Mouse (Mus musculus) MEL (cell line): Measurements from ENCODE around the gene Gfm1. TPM values are rescaled to one million over a fixed set of nuclear protein-coding genes. Genes with fewer than 3 reads are reported as not detected.

Source experiments
- DNase-seq: peaks from one replicate; pipeline ENCODE4 v3.0.0; 2011; ENCODE audit warnings: low read depth, low spot score
- H3K27ac ChIP-seq: 2 replicates; pipeline ENCODE4 v1.5.1; 2012; ENCODE audit warnings: low read depth, mild to moderate bottlenecking, control low read depth, low read length, moderate library complexity; ENCODE audit not compliant: control insufficient read depth
- H3K27me3 ChIP-seq, 2 experiments: fragments of 150-350 bp in 1 of 2; sonication (generic) in 1 of 2; 2 replicates each; pipeline ENCODE4 v1.6.1; 2012; ENCODE audit warnings: low read length in 2 of 2, mild to moderate bottlenecking in 2 of 2, improper control_type of control experiment in 1 of 2, moderate library complexity in 1 of 2; ENCODE audit not compliant: insufficient read depth in 2 of 2, control insufficient read depth in 1 of 2
- H3K36me3 ChIP-seq, 2 experiments: 2 replicates each; pipeline ENCODE4 v1.6.1; 2012 to 2014; ENCODE audit warnings: low read length in 2 of 2, improper control_type of control experiment in 1 of 2, inconsistent platforms in 1 of 2, mild to moderate bottlenecking in 1 of 2; ENCODE audit not compliant: insufficient read depth in 2 of 2, control insufficient read depth in 1 of 2
- H3K4me1 ChIP-seq, 2 experiments: fragments of 150-350 bp in 1 of 2; sonication (generic) in 1 of 2; 2 replicates each; pipeline ENCODE4 v1.6.1; 2012; ENCODE audit warnings: low read length in 2 of 2, improper control_type of control experiment in 1 of 2, mild to moderate bottlenecking in 1 of 2; ENCODE audit not compliant: insufficient read depth in 2 of 2, control insufficient read depth in 1 of 2
- H3K4me3 ChIP-seq, 2 experiments: fragments of 150-350 bp in 1 of 2; sonication (generic) in 1 of 2; 2 replicates each; pipeline ENCODE4 v1.5.1; 2012; ENCODE audit warnings: low read depth in 2 of 2, low read length in 2 of 2, mild to moderate bottlenecking in 2 of 2, moderate library complexity in 2 of 2, control low read depth in 1 of 2, improper control_type of control experiment in 1 of 2; ENCODE audit not compliant: control insufficient read depth in 1 of 2, insufficient read depth in 1 of 2
- H3K79me2 ChIP-seq: 2 replicates; pipeline ENCODE4 v1.6.1; 2012; ENCODE audit warnings: mild to moderate bottlenecking, low read length, moderate library complexity; ENCODE audit not compliant: control insufficient read depth, poor library complexity, insufficient read depth
- H3K9ac ChIP-seq: 2 replicates; pipeline ENCODE4 v1.6.1; 2012; ENCODE audit warnings: low read depth, mild to moderate bottlenecking, control low read depth, low read length, moderate library complexity; ENCODE audit not compliant: control insufficient read depth, poor library complexity, severe bottlenecking
- H3K9me3 ChIP-seq: fragments of 150-350 bp; sonication (generic); replicated peaks from 2 replicates; pipeline ENCODE4 v1.6.1; 2012; ENCODE audit warnings: mild to moderate bottlenecking, low read length, improper control_type of control experiment, moderate library complexity; ENCODE audit not compliant: insufficient read depth
- CHD2 ChIP-seq: IDR thresholded peaks from 2 replicates; pipeline ENCODE4 v1.6.1; 2011; ENCODE audit warnings: low read length, improper control_type of control experiment
- CTCF ChIP-seq, 3 experiments: IDR thresholded peaks in 2 of 3; conservative IDR thresholded peaks in 1 of 3; 2 replicates each; pipeline ENCODE4 v1.5.1; 2011 to 2012; ENCODE audit warnings: low read length in 3 of 3, low read depth in 2 of 3, mild to moderate bottlenecking in 2 of 3, improper control_type of control experiment in 1 of 3, inconsistent platforms in 1 of 3, mixed read lengths in 1 of 3, moderate library complexity in 1 of 3; ENCODE audit not compliant: control insufficient read depth in 1 of 3, insufficient read depth in 1 of 3, poor library complexity in 1 of 3, severe bottlenecking in 1 of 3
- E2F4 ChIP-seq: IDR thresholded peaks from 2 replicates; pipeline ENCODE4 v1.6.1; 2011; ENCODE audit warnings: low read depth, low read length, improper control_type of control experiment, borderline replicate concordance
- GABPA ChIP-seq: IDR thresholded peaks from 2 replicates; pipeline ENCODE4 v1.6.1; 2012; ENCODE audit warnings: low read depth, mild to moderate bottlenecking, inconsistent platforms, low read length, improper control_type of control experiment, moderate library complexity
- GATA1 ChIP-seq: IDR thresholded peaks from 2 replicates; pipeline ENCODE4 v1.6.1; 2011; ENCODE audit warnings: low read depth, low read length, improper control_type of control experiment
- JUND ChIP-seq: IDR thresholded peaks from 2 replicates; pipeline ENCODE4 v1.6.1; 2011; ENCODE audit warnings: low read depth, mild to moderate bottlenecking, improper control_type of control experiment, low read length
- KAT2A ChIP-seq: conservative IDR thresholded peaks from 2 replicates; pipeline ENCODE4 v1.6.1; 2012; ENCODE audit warnings: low read depth, low read length, improper control_type of control experiment, inconsistent platforms
- MAFK ChIP-seq: IDR thresholded peaks from 2 replicates; pipeline ENCODE4 v1.6.1; 2011; ENCODE audit warnings: low read depth, mild to moderate bottlenecking, low read length, improper control_type of control experiment, borderline replicate concordance
- MAX ChIP-seq: IDR thresholded peaks from 2 replicates; pipeline ENCODE4 v1.6.1; 2011; ENCODE audit warnings: low read length, improper control_type of control experiment
- MAZ ChIP-seq: IDR thresholded peaks from 2 replicates; pipeline ENCODE4 v1.6.1; 2012; ENCODE audit warnings: low read depth, mild to moderate bottlenecking, inconsistent platforms, low read length, improper control_type of control experiment
- MEF2A ChIP-seq: IDR thresholded peaks from 2 replicates; pipeline ENCODE4 v1.6.1; 2014; ENCODE audit warnings: low read depth, mild to moderate bottlenecking, inconsistent platforms, low read length, improper control_type of control experiment; ENCODE audit not compliant: poor library complexity, insufficient replicate concordance, severe bottlenecking; ENCODE audit errors: extremely low read depth
- MYC ChIP-seq: IDR thresholded peaks from 2 replicates; pipeline ENCODE4 v1.6.1; 2011; ENCODE audit warnings: low read depth, mild to moderate bottlenecking, low read length, improper control_type of control experiment, moderate library complexity
- NELFE ChIP-seq: IDR thresholded peaks from 2 replicates; pipeline ENCODE4 v1.6.1; 2011; ENCODE audit warnings: low read depth, low read length, improper control_type of control experiment
- NRF1 ChIP-seq: IDR thresholded peaks from 2 replicates; pipeline ENCODE4 v1.6.1; 2014; ENCODE audit warnings: low read depth, mild to moderate bottlenecking, inconsistent platforms, low read length, improper control_type of control experiment, moderate library complexity; ENCODE audit not compliant: poor library complexity, insufficient read depth, severe bottlenecking
- POLR2A ChIP-seq, 2 experiments: IDR thresholded peaks; 2 replicates each; pipeline ENCODE4 v1.6.1; 2011 to 2012; ENCODE audit warnings: low read length in 2 of 2, mild to moderate bottlenecking in 2 of 2, control low read depth in 1 of 2, improper control_type of control experiment in 1 of 2, low read depth in 1 of 2, moderate library complexity in 1 of 2; ENCODE audit not compliant: control insufficient read depth in 1 of 2, insufficient read depth in 1 of 2, poor library complexity in 1 of 2
- POLR2AphosphoS2 ChIP-seq: IDR thresholded peaks from 2 replicates; pipeline ENCODE4 v1.6.1; 2011; ENCODE audit warnings: low read length, improper control_type of control experiment
- RAD21 ChIP-seq: IDR thresholded peaks from 2 replicates; pipeline ENCODE4 v1.6.1; 2011; ENCODE audit warnings: mild to moderate bottlenecking, low read depth, low read length, improper control_type of control experiment
- RCOR1 ChIP-seq: IDR thresholded peaks from 2 replicates; pipeline ENCODE4 v1.6.1; 2012; ENCODE audit warnings: low read depth, mild to moderate bottlenecking, inconsistent platforms, low read length, improper control_type of control experiment
- SIN3A ChIP-seq: IDR thresholded peaks from 2 replicates; pipeline ENCODE4 v1.6.1; 2012; ENCODE audit warnings: low read length, improper control_type of control experiment, inconsistent platforms
- SMC3 ChIP-seq: IDR thresholded peaks from 2 replicates; pipeline ENCODE4 v1.6.1; 2011; ENCODE audit warnings: low read depth, low read length, improper control_type of control experiment
- TCF12 ChIP-seq: IDR thresholded peaks from 2 replicates; pipeline ENCODE4 v1.6.1; 2014; ENCODE audit warnings: low read depth, mild to moderate bottlenecking, inconsistent platforms, low read length, improper control_type of control experiment, moderate library complexity
- UBTF ChIP-seq: IDR thresholded peaks from 2 replicates; pipeline ENCODE4 v1.6.1; 2012; ENCODE audit warnings: low read depth, mild to moderate bottlenecking, inconsistent platforms, low read length, improper control_type of control experiment, moderate library complexity, borderline replicate concordance; ENCODE audit not compliant: insufficient read depth
- USF1 ChIP-seq: IDR thresholded peaks from 2 replicates; pipeline ENCODE4 v1.6.1; 2014; ENCODE audit warnings: low read depth, mild to moderate bottlenecking, inconsistent platforms, low read length, improper control_type of control experiment, moderate library complexity
- ZKSCAN1 ChIP-seq: IDR thresholded peaks from 2 replicates; pipeline ENCODE4 v1.6.1; 2012; ENCODE audit warnings: low read depth, mild to moderate bottlenecking, inconsistent platforms, low read length, improper control_type of control experiment, moderate library complexity
- ZNF384 ChIP-seq: IDR thresholded peaks from 2 replicates; pipeline ENCODE4 v1.6.1; 2012; ENCODE audit warnings: low read depth, mild to moderate bottlenecking, inconsistent platforms, low read length, improper control_type of control experiment
- polyA plus RNA-seq, 2 experiments: library from polyadenylated mRNA; stranded (reverse) in 1 of 2; unstranded in 1 of 2; fragments of >175 nt in 1 of 2; fragments of >200 nt in 1 of 2; gene quantifications; 2 replicates each; pipeline versions ENCODE4 v1.2.1 to v1.2.4; 2012; ENCODE audit warnings: low replicate concordance in 2 of 2, low read depth in 1 of 2; ENCODE audit not compliant: insufficient read length in 2 of 2, insufficient read depth in 1 of 2, missing spikeins in 1 of 2
- total RNA-seq: library from RNA; depleted of rRNA; stranded (reverse); fragments of 300-350 nt; gene quantifications from 2 replicates; pipeline ENCODE4 v1.2.3, GENCODE M21; 2012

The Gfm1 gene
- total and polyA plus RNA-seq, 3 experiments: 95.0 to 146 TPM; not detected in 1

DNA sequence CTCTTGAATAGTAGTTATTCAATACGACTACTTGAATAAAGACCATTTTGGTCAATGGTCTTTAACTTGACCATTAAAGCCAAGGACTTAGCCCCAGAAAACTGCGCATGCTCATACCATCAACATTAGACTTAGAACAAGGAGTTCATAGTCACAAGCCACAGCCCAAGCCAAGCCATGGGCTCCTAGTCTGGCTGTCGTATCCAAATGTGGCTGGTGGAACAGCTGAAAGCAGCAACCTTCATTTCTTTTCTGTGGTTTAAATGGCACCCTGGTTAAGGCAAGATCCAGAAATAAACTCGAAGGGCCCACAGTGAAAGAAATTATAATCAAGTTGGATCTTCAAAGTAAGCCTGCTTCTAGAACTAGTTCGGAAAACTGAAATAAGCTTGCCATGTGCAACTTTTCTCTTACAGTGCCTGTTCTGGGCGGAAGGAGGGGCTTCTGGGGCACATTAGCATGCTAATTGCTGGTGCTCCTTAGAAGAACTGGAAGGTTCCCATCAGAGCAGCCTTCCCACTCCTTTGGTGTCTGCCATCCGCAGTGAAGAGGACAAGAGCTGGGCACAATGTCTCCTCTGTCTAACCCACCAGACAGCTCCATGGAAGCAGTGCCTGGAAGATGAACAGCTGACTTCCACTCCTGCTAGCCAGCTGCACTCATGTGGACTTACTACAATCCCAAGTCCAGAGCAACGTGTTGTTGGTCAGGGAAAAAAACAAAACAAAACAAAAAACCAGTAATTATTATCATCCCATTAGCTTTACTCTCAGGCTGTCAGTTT is 62.4 kb downstream of the Gfm1 start:
- DNase-seq: no peak
- Histone ChIP-seq H3K79me2 (no peaks in the 10 kb centered on the region), H3K4me1 (no peaks in the 10 kb centered on the region), H3K9me3 (no peaks in the 10 kb centered on the region), H3K9ac (no peak overlapping the region), H3K27me3 (no peaks in the 10 kb centered on the region), H3K36me3 (no peaks in the 10 kb centered on the region), H3K4me3 (no peak overlapping the region), H3K27ac (no peak overlapping the region)
- TF ChIP-seq SMC3 (no peak), GABPA (no peak), MAFK (no peak), MYC (no peak), CHD2 (no peak), RCOR1 (no peak), JUND (no peak), NRF1 (no peak), E2F4 (no peak), MAZ (no peak), RAD21 (no peak), UBTF (no peak), POLR2AphosphoS2 (no peak), USF1 (no peak), ZNF384 (no peak), NELFE (no peak), GATA1 (no peak)

- no peak overlapping the region for H3K27ac ChIP-seq
- H3K9ac ChIP-seq: no peak overlapping the region
- no peaks in the 10 kb centered on the region for H3K9me3 ChIP-seq
- DNase-seq: no peak
- no peak overlapping the region for H3K4me3 ChIP-seq
- no peaks in the 10 kb centered on the region for H3K27me3 ChIP-seq
- peaks cover 0 to 2% of the 10 kb centered on the region in 2 experiments; a peak in 1 of 4 replicates for H3K36me3 ChIP-seq
- peaks cover 0 to 3% of the 10 kb centered on the region in 2 experiments; a peak in 2 of 4 replicates for H3K4me1 ChIP-seq
- TF ChIP-seq CTCF (IDR thresholded peaks at IDR 0.05 in 2 of 3, conservative IDR thresholded peaks at IDR 0.05 in 1 of 3; ENCODE audit: control insufficient read depth in 1 of 3, insufficient read depth in 1 of 3, low read depth in 2 of 3, low read length in 3 of 3, poor library complexity in 1 of 3, severe bottlenecking in 1 of 3) (no peak), TCF12 (no peak), RAD21 (no peak), RCOR1 (no peak), MAX (no peak), SIN3A (no peak), KAT2A (no peak), ZKSCAN1 (no peak), POLR2A (IDR thresholded peaks at IDR 0.05; ENCODE audit: control insufficient read depth in 1 of 2, insufficient read depth in 1 of 2, low read depth in 1 of 2, low read length in 2 of 2, poor library complexity in 1 of 2) (no peak), CHD2 (no peak), NELFE (no peak), MEF2A (no peak), SMC3 (no peak)
- no peaks in the 10 kb centered on the region for H3K79me2 ChIP-seq
Measured at GRCm38 (mm10) chr3:67493132-67493531, 63.2 kb downstream of the Gfm1 start.
